Mouse (Mus musculus) liver, adult 10 weeks (tissue): ENCODE measurements around the gene Wnk3. TPM values are rescaled to one million over a fixed set of nuclear protein-coding genes. Genes with fewer than 3 reads are reported as not detected.

Source experiments
- polyA plus RNA-seq: library from polyadenylated mRNA; stranded (reverse); fragments of 350-450 nt; fragmentation: Illumina TruSeq; extraction: RNeasy Lipid Tissue Mini Kit (QIAGEN cat#74804); gene quantifications from one replicate; pipeline ENCODE4 v1.2.3, GENCODE M21; 2014; ENCODE audit warnings: low read depth, low replicate concordance

Gene Wnk3
- polyA plus RNA-seq, result not detected

DNA sequence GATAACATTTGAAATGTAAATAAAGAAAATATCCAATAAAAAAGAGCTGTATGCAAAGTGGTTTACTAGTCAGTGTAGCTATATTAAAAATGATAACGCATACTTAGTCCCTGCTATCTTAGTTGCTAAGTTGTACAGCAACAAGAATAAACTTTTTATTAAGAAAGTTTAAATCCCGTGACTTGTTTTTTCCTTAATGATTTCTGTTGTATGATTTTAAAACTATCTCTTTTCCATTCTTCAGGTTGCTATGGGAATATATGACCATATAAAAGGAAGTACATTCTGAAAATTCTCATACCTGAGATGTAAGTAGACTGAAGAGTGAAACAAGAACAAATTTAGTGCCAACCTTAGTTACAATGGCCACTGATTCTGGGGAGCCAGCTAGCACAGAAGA lies at the start of gene Wnk3:
TSS of gene Wnk3 (plus strand) at position 301 of the 400 bp plus-strand sequence.

DNA sequence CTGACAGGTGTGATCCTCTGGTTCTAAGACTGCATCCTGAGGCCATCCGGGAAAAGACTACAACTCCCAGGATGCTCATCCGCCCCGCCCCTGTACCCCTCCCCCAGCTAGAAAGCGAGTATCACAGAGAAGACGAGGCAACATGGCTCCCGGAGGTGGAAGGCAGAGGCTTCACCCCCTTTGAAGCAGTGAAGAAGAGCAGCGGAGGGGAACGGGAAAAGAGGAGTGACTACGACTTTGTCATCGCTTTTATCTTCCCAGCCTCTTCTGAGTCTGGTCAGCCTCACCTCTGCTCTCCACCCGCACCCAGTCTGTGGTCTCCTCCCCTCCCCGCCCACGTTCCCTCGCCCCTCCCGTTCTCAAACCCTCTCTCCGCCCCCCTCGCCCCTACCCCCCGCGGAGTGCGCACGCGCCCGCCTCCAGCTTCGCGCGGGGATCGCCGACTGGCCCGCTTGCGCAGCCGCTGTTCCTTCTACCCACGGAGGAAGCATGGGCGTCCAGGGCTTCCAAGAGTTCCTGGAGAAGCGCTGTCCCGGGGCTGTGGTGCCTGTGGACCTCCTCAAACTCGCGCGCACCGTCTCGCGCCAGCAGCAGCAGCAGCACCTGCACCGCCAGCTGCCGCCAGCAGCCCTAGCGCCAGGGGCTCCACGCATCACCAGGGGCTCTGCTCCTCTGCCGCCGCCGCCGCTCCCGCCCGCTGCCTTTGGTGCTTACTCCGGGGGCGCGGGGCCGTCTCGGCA lies 146.1 kb downstream of the Wnk3 start, which contains the start of gene Fam120c:
TSS of gene Fam120c (plus strand) at position 415 of the 740 bp plus-strand sequence.

Other genes starting within 250 kb of the Wnk3 start
- gene Gnl3l, start 180.8 kb upstream of the Wnk3 start, polyA plus RNA-seq, result 10.5 TPM
- 0.24 TPM for gene Fgd1, start 151.9 kb upstream of the Wnk3 start, polyA plus RNA-seq
- gene Tsr2, start 101.5 kb upstream of the Wnk3 start, polyA plus RNA-seq, result 14.8 TPM
- 2.9 TPM for gene Fam120c, start 146.1 kb downstream of the Wnk3 start, polyA plus RNA-seq